Mouse (Mus musculus): ENCODE data around the gene Cldn10. TPM values are rescaled to one million over a fixed set of nuclear protein-coding genes. Genes with fewer than 3 reads are reported as not detected.
A peak's percentile ranks its signal among the peaks of the same experiment; 100 is the strongest.
"Not testable (repeated sequence)": the region's sequence is repeated elsewhere in the genome, so short reads cannot be mapped to it uniquely, and the experiment has no call there.

The Cldn10 gene
- polyA plus RNA-seq, 2 experiments from 2014 or later, result 1.4 to 2.7 TPM

DNA sequence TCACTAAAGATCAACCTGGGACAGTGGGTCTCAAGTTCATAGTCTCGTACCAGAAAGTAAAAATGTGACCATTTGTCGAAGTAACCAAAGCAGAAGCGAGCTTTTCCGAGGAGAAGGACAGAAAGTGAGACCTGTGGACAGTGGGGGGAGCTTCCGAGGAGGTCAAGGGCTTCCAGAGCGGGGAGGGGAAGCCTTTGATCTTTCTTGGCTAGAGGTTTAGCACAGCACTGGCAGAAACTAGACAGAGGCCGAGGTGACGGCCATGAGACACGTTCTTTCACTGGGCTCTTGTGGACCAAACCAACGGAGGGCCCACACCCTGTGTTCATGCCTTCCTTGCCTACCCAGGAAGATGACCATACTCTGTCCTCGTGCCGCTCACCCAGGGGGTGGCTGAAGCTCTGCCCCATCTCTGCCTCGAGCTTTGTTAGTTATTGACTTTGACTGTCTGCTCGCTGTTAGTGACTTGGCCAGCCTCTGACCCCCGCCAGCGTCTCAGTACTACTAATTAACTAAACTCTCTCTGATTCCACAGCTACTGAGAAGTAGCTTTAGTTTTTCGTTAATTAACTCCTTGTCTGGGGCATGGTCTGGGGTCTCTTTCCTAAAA, 4.3 kb upstream of the Cldn10 start:
- no peak for ATAC-seq

DNA sequence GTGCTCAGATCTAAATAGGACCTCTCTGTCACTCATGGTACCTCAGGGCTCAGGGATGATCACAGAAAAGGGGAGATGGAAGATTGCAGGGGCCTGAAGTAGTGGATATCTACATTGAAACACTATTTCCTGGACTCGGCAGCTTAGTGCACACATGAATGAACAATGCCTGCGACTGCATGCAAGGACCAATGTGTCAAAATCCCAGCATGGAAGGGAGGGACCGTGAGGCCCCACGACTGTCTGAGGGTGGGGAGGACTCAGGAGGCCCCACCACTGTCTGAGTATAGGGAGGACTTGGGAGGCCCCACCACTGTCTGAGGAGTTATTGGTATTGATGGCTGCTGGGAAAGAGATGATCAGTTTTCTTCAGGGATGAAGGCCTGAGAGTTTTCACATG, 2.5 kb downstream of the Cldn10 start:
- ATAC-seq, result no peak

DNA sequence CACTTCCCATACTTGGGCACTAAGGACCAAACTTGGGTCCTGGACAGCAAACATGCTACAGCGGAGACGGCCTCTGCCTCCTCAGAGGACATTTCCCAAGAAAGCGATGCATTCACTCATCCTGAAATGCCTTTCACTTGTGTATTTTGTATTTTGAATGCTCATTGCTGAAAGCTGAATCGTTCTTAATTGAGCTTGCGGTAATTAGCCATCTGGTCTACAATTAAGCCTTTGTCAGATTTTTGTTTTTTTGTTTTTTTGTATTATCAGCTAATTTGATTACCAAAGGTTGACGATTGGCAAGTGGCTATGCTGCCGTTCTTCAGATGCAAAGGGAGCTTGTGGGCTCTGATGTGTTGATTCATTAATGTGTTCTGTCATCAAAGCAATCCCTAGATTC, 5.2 kb downstream of the Cldn10 start:
- no peak for ATAC-seq

DNA sequence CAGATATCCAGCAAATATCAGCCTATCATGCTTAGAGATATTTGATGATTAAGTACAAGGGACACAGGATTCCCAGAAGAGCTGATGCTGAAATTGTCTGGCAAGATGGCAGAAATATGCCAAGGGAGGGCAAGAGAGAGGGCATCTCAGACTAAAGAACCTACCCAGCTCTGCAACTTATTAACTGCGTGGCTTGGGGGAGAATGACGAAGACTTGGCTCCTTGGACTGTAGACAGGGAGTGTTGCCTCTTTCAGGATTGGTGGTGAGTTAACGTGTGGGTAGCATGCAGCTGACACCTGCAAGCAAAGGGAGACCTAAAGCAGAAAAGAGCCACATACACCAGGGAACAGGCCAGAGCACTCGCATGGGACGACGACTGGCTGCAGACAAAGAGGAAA, 5.7 kb downstream of the Cldn10 start:
- ATAC-seq, result no peak

DNA sequence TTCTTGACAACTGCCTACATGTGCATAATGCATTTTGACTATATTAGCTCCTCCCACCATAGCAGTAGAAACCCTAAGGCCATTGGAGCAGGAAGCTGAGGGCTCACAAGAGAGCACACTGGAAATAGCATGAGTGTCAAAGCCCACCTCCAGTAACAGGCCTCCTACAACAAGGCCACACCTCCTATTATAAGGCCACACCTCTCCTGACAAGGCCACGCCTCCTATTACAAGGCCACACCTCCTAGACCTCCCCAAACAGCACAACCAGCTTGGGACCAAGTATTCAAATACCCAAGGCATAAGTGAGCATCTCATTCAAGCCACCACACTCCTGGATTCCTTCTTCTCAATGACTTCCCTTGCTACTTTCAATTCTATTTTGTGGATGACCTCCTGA, 6.5 kb downstream of the Cldn10 start:
- no peak for ATAC-seq

DNA sequence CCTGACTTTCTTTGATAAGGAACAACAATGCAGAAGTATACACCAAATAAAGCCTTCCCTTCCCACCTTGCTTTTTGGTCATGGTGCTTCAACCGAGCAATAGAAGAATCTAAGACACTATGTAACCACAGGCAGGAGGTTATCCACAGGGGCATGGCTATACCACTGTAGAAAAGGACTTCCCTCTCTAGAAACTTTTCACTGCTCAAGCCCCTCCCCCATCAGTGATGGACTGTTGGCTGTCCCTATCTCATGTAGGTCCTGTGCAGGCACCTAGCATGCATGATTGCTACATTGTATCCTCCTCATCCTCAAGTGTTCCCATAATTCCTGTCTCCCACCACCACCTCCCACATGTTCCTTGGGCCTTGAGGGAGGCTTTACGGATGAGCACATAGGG, 7.2 kb downstream of the Cldn10 start:
- ATAC-seq, result no peak

DNA sequence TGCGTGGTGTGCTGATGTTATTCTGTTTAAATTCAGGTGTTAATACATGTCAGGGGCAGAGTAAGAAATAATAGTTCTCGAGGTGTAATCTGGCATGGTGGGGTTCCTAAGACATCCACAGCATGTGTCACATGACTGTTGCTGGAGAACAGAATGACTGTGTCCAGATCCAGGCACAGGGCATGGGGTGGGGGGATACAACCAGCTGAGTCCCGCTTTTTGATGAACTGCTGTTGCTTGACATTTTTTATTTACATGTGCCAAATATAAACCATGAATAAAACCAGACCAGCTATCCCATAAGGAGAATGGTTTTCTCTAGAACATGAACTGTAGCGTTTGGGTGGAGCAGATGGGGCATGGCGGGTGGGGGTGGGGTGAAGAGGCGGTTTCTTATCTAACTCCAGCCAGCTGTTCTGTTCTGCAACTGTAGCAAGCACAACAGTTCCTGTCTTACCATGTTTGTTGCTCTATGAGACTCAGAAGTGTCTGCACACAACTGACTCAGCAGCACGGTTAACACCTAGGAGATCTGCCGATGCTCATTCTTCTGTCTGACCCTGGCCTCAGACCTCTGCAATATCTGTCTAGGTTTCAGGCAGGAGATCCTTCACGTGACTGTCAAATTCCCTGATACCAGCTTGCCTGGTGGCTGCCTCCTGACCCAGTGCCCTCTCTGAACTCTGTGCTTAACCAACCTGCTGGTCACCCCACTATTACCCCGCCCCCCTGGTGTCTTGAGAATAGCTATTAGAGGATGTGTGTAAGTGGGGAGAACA, 8.4 kb downstream of the Cldn10 start:
- ATAC-seq, result no peak

DNA sequence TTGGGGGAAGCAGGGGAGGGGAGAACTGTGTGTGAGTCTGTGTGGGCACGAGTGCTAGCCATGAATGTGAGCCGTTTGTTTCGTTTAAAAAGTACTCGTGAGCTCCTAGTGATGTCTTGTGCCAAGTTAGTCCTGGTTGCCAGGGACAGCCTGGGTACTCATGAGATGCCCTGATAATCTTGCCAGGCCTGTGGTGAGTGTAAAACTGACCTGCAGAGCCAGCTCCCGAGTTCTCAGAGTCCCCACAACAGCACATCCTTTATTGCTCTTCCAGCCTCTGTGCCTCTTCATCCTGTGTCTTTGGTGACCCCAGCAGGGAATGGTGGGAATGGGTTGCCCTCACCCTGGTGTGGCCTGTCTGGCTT, 9.0 kb downstream of the Cldn10 start:
- ATAC-seq, result no peak

DNA sequence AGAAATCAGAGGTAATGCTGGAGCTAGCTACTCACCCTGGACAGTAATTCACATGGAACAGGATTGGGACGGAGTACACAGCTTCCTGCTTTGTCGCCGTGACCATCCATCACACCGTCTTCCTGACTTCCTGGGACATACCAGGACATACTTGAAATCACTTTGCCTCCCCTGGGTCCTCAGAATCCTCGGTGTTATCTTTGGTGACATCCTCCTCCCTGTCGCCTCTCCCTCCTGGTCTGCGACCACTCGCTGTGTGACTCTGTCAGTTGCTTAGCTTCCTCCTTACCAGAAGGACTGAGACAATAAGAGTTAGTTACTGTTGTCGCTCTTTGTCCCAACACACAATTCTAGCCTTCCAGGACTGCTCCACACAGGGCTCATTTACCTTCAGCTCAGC, 9.6 kb downstream of the Cldn10 start:
- ATAC-seq, result no peak

DNA sequence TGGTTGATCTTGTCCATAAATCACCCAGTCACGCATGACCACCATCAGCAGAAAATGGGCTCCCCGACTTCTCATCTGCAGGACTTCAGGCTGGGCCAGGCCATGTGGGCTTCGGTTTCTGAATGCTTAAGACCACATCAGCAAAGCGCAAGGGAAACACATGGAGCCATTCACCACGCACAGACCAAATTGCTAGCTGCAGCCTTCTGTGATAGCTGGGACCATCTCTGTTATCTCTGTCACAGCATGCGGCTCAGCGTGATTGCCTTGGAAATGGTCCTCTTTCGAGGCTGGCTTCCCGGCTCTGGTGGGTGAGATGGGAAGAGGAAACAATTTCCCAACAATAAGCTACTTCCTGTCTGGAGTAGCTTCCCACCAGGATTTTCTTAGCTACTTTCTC, 12.2 kb downstream of the Cldn10 start:
- ATAC-seq, result no peak

DNA sequence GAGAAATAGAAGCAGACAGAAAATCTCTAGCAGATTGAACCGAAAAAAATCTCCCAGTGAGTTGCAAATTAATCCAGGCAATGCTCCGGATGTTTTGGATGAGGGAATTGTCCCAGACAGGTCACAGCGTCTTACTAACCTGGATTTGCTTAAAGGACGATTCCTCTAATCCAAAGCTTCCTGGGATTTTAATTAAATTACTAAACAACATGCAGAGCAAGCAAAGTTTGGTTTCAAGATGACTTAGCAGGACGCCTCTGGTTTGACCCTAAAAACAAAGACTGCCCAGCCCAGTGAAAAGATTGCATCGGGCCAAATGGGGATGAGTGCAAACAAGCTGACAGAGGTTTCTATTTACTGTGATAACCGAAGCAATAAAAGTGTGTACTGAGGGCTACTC, 16.2 kb downstream of the Cldn10 start:
- ATAC-seq, result no peak

DNA sequence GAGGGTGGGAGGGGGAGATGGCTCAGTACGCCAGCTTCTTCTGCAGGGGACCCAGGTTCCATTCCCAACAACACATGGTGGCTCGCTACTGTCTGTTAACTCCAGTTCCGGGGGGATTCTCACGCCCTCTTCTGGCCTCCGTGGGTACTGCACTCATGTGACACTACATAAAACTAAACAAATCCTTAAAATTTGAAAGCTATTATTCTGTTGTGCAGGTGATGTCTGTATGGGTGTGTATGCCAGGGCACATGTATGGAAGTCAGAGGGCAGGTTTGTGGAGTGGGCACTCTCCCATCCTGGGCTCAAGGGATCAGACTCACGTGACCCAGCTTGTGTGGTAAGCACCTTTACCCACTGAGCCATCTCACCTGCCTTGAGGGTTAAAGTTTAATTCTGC, 16.6 kb downstream of the Cldn10 start:
- ATAC-seq, result no peak

DNA sequence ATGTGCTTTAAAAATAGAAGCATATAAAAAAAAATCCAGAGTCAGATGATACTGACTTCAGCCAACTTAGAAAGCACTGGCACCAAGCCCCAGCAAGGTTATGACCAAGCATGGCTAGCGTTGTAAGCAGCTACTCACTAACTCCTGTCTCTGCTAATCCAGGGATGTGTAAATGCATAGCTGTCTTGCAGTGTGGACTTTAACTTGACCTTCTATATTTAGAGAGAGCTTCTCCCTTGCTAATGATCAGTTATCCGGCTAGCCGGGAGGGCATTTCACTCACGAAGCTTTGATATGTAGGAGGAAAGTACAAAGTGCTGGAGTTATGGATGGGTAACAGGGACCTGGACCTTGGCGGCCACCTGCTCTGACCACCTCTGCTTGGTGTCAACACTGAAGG, 19.9 kb downstream of the Cldn10 start:
- no peak for ATAC-seq

DNA sequence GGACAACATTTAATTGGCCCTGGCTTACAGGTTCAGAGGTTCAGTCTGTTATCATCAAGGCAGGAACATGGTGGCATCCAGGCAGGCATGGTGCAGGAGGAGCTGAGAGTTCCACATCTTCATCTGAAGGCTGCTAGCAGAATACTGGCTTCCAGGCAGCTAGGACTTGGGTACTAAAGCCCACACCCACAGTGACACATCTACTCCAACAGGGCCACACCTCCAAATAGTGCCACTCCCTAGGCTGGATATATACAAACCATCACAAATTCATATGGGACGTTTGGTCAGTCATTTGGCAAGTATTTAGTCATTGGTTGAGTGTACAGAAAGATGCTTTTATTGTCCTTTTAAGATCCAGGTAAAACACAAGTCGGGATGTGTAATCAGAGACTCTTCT, 20.5 kb downstream of the Cldn10 start:
- ATAC-seq, result not testable (repeated sequence)

DNA sequence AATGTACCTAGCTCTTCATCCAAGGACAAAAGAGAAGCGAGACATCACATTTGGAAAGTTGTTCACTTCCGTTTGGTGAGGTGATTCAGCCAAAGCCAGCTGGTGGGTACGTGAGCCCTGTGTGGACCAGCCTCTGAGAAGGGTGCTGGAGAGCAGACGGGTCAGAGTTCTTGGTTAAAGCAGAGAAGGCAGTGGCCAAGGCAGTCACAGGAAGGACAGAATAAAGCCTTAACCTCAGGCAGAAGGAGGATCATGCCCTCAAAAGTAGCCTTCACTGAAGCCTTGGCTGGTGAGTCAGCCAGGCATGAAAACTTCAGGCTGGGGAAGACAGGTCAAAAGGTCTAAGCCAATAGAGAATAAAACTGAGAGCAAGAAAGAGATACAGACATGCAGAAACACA, 22.0 kb downstream of the Cldn10 start:
- no peak for ATAC-seq

DNA sequence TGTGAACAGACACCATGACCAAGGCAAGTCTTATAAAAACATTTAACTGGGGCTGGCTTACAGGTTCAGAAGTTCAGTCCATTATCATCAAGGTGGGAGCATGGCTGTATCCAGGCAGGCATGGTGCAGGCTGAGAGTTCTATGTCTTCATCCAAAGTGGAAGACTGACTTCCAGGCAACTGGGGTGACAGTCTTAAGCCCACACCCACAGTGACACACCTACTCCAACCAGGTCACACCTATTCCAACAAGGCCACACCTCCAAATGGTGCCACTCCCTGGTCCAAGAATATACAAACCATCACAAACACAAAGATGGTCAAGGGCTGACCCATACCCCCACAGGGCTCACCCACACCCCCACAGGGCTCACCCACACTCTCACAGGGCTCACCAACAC, 23.5 kb downstream of the Cldn10 start:
- not testable (repeated sequence) for ATAC-seq

DNA sequence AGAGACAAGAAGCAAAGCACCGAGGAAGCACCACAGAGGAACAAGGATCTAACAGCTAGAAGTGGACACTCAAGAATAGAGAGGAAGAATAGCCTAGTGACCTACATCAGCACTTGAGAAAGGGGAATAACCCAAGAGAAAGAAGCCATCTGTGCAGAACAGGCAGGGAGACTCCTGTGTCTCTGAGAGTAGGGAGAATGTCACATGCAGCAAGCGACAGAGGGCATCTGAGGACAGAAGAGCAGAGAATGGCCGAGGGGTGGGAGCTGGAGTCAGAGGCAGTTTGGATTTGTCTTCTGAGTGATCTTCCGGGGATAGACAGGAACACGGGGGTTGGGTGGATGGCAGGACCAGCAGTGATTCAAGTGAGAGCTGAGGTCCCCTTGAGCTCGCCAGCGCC, 25.4 kb downstream of the Cldn10 start:
- no peak for ATAC-seq

DNA sequence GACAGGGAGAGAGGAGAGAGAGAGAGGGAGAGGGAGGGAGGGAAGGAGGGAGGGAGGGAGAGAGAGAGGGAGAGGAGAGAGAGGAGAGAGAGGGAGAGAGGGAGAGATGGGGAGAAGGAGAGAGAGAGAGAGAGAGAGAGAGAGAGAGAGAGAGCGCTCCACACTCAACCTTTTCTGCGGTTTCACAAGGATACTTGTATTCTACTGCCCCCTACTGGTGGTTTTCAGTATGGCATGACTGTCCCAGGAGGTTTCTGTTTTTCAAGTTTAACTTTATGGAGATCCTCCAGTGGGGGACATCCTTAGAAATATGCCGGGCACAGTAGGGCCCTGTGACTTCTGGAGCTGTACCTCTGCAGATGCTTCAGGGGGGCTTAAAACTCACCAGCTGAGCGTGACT, 28.8 kb downstream of the Cldn10 start:
- no peak for ATAC-seq

DNA sequence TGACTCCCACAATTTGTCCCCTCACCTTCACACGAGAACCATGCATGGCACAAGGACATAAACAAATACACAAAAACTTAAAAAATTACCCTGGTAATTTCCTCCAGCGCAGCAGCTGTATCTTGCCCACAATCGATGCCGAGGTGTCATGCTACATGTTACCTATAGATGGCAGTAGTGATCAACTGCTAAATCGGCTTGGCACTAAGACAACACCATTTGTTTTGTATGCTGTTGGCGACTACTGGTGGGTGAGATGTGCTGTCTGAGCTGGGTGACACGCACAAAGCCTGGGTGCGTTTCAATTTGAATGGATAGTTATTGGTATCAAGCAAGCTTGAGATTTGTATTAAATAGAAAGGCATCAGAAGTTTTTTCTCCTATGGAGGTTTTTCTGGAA, 32.4 kb downstream of the Cldn10 start:
- peak; percentile 77 for ATAC-seq

DNA sequence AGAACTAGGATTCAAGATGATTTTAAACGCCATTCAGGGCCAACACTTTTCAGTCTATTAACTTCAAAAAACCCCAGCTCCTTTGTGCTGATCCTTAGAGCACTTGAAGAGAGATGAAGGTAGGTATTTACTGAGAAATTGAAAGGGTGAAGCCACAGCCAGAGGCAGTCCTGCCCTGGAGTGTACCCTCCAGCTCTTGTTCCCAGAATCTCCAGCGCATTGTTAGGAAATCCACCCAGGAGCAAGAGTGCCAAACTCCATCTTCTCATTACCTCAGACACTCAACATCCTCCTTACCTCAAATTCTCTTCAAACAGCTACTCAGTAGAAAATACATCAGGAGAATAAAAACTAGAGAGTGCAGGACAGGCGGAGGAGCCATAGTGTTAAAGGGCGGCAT, 35.1 kb downstream of the Cldn10 start:
- ATAC-seq, result no peak

DNA sequence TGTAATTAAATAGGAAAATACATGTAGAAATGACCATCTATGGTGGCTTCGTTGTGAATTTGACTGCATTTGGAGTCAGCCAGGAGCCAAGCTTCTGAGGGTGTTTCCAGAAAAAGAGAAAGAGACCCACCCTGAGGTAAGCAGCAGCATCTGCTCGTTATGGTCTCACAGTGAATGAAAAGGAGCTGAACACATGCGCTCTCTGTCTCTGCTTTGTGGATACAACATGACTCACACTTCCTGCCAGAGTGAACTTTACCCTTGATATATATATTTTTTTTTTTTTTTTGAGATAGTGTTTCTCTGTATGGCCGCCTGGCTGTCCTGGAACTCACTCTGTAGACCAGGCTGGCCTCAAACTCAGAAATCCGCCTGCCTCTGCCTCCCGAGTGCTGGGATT, 35.6 kb downstream of the Cldn10 start:
- ATAC-seq, result peak; percentile 79

DNA sequence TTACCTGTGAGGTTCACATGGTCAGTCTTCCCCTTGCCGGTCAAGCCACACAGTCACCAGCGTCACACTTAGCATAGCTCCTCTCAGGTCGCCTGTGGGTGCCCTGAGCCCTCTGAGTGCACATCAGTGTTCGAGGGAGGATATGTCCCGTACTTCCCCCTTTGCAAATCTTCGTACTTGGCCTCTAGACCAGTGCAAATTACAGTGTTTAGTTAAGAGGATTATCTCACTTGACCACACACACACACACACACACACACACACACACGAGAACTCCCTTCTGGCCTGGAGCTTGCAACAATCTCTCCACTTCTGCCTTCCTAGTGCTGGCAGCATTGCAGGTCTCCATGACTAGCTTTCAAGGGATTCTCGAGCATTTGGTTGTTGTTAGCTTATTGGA, 38.6 kb downstream of the Cldn10 start:
- ATAC-seq, result no peak

DNA sequence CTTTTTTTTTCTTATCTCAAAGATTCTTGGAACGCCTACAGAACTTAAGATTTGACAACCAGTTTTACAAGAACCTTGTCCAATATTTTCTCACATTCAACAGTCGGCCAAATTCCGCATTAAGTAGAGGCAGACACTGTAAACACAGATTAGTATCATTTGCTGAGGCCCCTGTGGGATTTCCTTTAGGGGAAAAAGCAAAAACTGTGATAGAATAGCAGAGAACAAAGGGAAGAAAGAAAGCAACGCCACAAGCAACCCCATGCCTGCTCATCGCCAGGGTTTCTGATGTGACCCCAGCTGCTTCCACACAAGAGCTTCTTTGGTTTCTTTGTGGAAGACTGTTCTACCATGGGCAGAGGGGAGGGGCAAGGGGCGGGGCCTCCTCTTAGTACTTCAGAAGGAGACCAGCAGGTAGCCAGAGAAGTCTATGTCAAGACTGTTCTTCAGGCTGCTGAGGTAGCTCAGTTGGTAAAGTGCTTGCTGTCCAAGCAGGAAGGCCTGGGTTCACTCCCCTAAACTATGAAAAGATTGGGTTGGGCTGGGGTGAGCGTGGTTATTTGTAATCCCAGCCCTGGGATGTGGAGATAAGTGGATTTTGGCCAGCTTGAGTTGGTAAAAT, 39.7 kb downstream of the Cldn10 start:
- no peak for ATAC-seq

DNA sequence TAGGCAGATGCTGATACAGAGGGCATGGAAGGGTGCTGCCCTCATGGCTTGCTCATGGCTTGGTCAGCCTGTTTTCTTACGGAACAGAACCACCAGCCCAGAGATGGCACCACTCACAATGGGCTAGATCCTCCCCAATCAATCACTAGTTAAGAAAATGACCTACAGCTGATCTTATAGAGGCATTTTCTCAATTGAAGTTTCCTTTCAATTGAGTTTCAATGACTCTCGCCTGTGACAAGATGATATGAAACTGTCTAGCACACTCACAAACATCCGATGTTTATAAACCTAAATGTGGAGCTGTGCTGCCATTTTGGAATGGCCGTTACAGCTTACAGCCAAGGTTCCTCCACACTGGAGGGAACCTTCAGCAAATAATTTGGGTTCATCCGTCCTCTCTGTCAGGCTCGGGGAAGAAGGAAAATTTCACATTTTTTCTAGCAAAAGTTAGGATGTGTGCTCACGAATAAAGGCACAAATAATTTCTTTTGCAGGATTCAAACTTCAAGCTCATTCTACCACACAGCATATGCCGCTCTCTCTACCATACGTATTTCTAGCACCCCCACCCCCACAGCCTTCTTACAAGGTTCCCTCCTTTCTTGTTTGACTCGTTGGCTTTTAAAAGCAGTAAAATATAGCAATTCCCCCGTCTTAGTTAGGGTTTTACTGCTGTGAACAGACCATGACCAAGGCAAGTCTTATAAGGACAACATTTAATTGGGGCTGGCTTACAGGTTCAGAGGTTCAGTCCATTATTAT, 41.8 kb downstream of the Cldn10 start:
- no peak for ATAC-seq

Measured in activated CD4-positive, CD25-positive, alpha-beta regulatory T cell, adult 4 months (primary cell).